Mouse (Mus musculus) embryo, embryonic 11 days (tissue): ENCODE data around the gene Cyp2t4.

Experiments
- DNase-seq: peaks from one replicate; pipeline ENCODE4 v3.0.0-alpha.2; 2015

Cyp2t4 gene

GRCm38 (mm10) chr7:27162780-27163449 lies 9.4 kb downstream of the Cyp2t4 start:
- no peak for DNase-seq

GRCm38 (mm10) chr7:27163450-27163805 lies 9.9 kb downstream of the Cyp2t4 start:
- DNase-seq = no peak

GRCm38 (mm10) chr7:27164112-27164947 lies 10.8 kb downstream of the Cyp2t4 start:
- no peak for DNase-seq

GRCm38 (mm10) chr7:27165007-27165655 lies 11.6 kb downstream of the Cyp2t4 start:
- DNase-seq = no peak

- no peak for DNase-seq
These were observed 12.2 kb downstream of the Cyp2t4 start for GRCm38 (mm10) chr7:27165696-27166095.

GRCm38 (mm10) chr7:27166229-27166613 lies 12.7 kb downstream of the Cyp2t4 start:
- peak; percentile 92 for DNase-seq

GRCm38 (mm10) chr7:27166614-27167474 lies 13.3 kb downstream of the Cyp2t4 start, which contains the start of gene Egln2:
TSS of gene Egln2 (minus strand) at chr7:27166802.
- DNase-seq = peak; percentile 95

GRCm38 (mm10) chr7:27167475-27168094 lies 14.1 kb downstream of the Cyp2t4 start:
- DNase-seq = no peak

GRCm38 (mm10) chr7:27168371-27168770 lies 14.9 kb downstream of the Cyp2t4 start:
- no peak for DNase-seq

GRCm38 (mm10) chr7:27170981-27171380 lies 17.5 kb downstream of the Cyp2t4 start:
- DNase-seq = no peak

GRCm38 (mm10) chr7:27174496-27174895 lies 21.0 kb downstream of the Cyp2t4 start:
- DNase-seq = no peak

GRCm38 (mm10) chr7:27174896-27175295 lies 21.4 kb downstream of the Cyp2t4 start:
- DNase-seq = no peak

- no peak for DNase-seq
These were observed 24.4 kb downstream of the Cyp2t4 start for GRCm38 (mm10) chr7:27177942-27178323.

- peak; percentile 98 for DNase-seq
These were observed 25.1 kb downstream of the Cyp2t4 start, which contains the start of gene Rab4b for GRCm38 (mm10) chr7:27178324-27179216. TSS of gene Rab4b (minus strand) at chr7:27178896.

- no peak for DNase-seq
These were observed 25.9 kb downstream of the Cyp2t4 start for GRCm38 (mm10) chr7:27179217-27179918.

- DNase-seq = no peak
These were observed 26.5 kb downstream of the Cyp2t4 start for GRCm38 (mm10) chr7:27180036-27180435.

- DNase-seq = no peak
These were observed 27.6 kb downstream of the Cyp2t4 start, which contains the start of the genes Gm21983 and Mia for GRCm38 (mm10) chr7:27180837-27181695. TSS of gene Gm21983 (minus strand) at chr7:27181086. TSS of gene Mia (minus strand) at chr7:27181157.

- no peak for DNase-seq
These were observed 29.0 kb downstream of the Cyp2t4 start for GRCm38 (mm10) chr7:27182498-27182897.

- DNase-seq = peak; percentile 49
These were observed 31.4 kb downstream of the Cyp2t4 start for GRCm38 (mm10) chr7:27184964-27185363.
